Mouse (Mus musculus) megakaryocyte, embryonic 14.5 days (primary cell): ENCODE measurements around the gene Cnnm3. TPM values are rescaled to one million over a fixed set of nuclear protein-coding genes. Genes with fewer than 3 reads are reported as not detected.

Source experiments
- H3K27me3 ChIP-seq: replicated peaks from 2 replicates; pipeline ENCODE3; 2012; ENCODE audit warnings: inconsistent platforms
- H3K36me3 ChIP-seq: replicated peaks from 2 replicates; pipeline ENCODE3; 2012; ENCODE audit warnings: low read length, inconsistent platforms, mixed read lengths
- H3K4me1 ChIP-seq: 2 replicates; pipeline ENCODE4 v1.6.1; 2012; ENCODE audit warnings: inconsistent platforms
- H3K4me3 ChIP-seq: replicated peaks from 2 replicates; pipeline ENCODE3; 2012; ENCODE audit warnings: moderate library complexity, mild to moderate bottlenecking, inconsistent platforms
- H3K9me3 ChIP-seq: 2 replicates; pipeline ENCODE4 v1.6.1; 2012; ENCODE audit warnings: inconsistent platforms
- FLI1 ChIP-seq: IDR thresholded peaks from 2 replicates; pipeline ENCODE4 v1.6.1; 2012; ENCODE audit warnings: low read length, inconsistent platforms, mixed read lengths
- GATA1 ChIP-seq: IDR thresholded peaks from 3 replicates; pipeline ENCODE4 v1.6.1; 2012; ENCODE audit warnings: mixed read lengths, low read length, inconsistent platforms, borderline replicate concordance
- polyA plus RNA-seq: library from polyadenylated mRNA; stranded (reverse); fragments of >175 nt; gene quantifications from 2 replicates; pipeline ENCODE4 v1.2.3, GENCODE M21; 2012; ENCODE audit warnings: low replicate concordance; ENCODE audit not compliant: insufficient read depth

Cnnm3 gene
- polyA plus RNA-seq, 1 experiment: 9.6 TPM

- no peaks in the 10 kb centered on the region for H3K27me3 ChIP-seq
- no peak overlapping the region for H3K4me3 ChIP-seq
- H3K36me3 ChIP-seq: peaks cover 62% of the 10 kb centered on the region
- no peaks in the 10 kb centered on the region for H3K9me3 ChIP-seq
- TF ChIP-seq FLI1 (no peak), GATA1 (no peak)
- H3K4me1 ChIP-seq: peaks cover 20% of the 10 kb centered on the region
These were observed 31.3 kb downstream of the Cnnm3 start for GRCm38 (mm10) chr1:36542925-36543324.

GRCm38 (mm10) chr1:36545382-36545781, 33.7 kb downstream of the Cnnm3 start:
- no peak overlapping the region for H3K4me3 ChIP-seq
- no peak for TF ChIP-seq GATA1
- no peak for TF ChIP-seq FLI1
- H3K4me1 ChIP-seq: peaks cover 20% of the 10 kb centered on the region
- H3K36me3 ChIP-seq: peaks cover 49% of the 10 kb centered on the region
- H3K9me3 ChIP-seq: no peaks in the 10 kb centered on the region
- H3K27me3 ChIP-seq: peaks cover 18% of the 10 kb centered on the region

- peaks cover 20% of the 10 kb centered on the region for H3K4me1 ChIP-seq
- no peak for TF ChIP-seq GATA1
- TF ChIP-seq FLI1: no peak
These were observed 34.4 kb downstream of the Cnnm3 start for GRCm38 (mm10) chr1:36545845-36546600.

GRCm38 (mm10) chr1:36546888-36547471, 35.3 kb downstream of the Cnnm3 start, which contains the start of gene Ankrd39:
Ankrd39 (minus strand) TSS chr1:36547445.
- peak within 1 kb of the TSS; percentile 98 for H3K4me3 ChIP-seq
- H3K36me3 ChIP-seq: peaks cover 42% of the 10 kb centered on the region
- H3K27me3 ChIP-seq: peaks cover 30% of the 10 kb centered on the region
- H3K9me3 ChIP-seq: no peaks in the 10 kb centered on the region
- peaks cover 20% of the 10 kb centered on the region for H3K4me1 ChIP-seq
- TF ChIP-seq FLI1 (no peak), GATA1 (no peak)

More at GRCm38 (mm10) chr1:36545845-36546600, 34.4 kb downstream of the Cnnm3 start:
- H3K4me3 ChIP-seq: peak overlapping the region; percentile 98
- H3K27me3 ChIP-seq: peaks cover 24% of the 10 kb centered on the region
- H3K36me3 ChIP-seq: peaks cover 44% of the 10 kb centered on the region
- H3K9me3 ChIP-seq: no peaks in the 10 kb centered on the region

- peaks cover 25% of the 10 kb centered on the region for H3K4me1 ChIP-seq
- peaks cover 42% of the 10 kb centered on the region for H3K36me3 ChIP-seq
- H3K27me3 ChIP-seq: peaks cover 41% of the 10 kb centered on the region
- no peak for TF ChIP-seq FLI1
- H3K4me3 ChIP-seq: no peak overlapping the region
- no peaks in the 10 kb centered on the region for H3K9me3 ChIP-seq
These were observed 36.4 kb downstream of the Cnnm3 start for GRCm38 (mm10) chr1:36547981-36548598.

GRCm38 (mm10) chr1:36548771-36549170, 37.1 kb downstream of the Cnnm3 start:
- TF ChIP-seq GATA1 (no peak), FLI1 (no peak)
- no peaks in the 10 kb centered on the region for H3K9me3 ChIP-seq
- peaks cover 39% of the 10 kb centered on the region for H3K36me3 ChIP-seq
- peaks cover 25% of the 10 kb centered on the region for H3K4me1 ChIP-seq
- H3K27me3 ChIP-seq: peaks cover 48% of the 10 kb centered on the region
- H3K4me3 ChIP-seq: no peak overlapping the region

GRCm38 (mm10) chr1:36549491-36549890, 37.8 kb downstream of the Cnnm3 start:
- H3K4me1 ChIP-seq: peaks cover 26% of the 10 kb centered on the region
- no peak overlapping the region for H3K4me3 ChIP-seq
- H3K9me3 ChIP-seq: no peaks in the 10 kb centered on the region
- peaks cover 34% of the 10 kb centered on the region for H3K36me3 ChIP-seq
- peaks cover 55% of the 10 kb centered on the region for H3K27me3 ChIP-seq
- TF ChIP-seq FLI1: no peak
- TF ChIP-seq GATA1: no peak

- no peak for TF ChIP-seq FLI1
- TF ChIP-seq GATA1: no peak
- Histone ChIP-seq H3K4me1 (peaks cover 34% of the 10 kb centered on the region), H3K27me3 (peaks cover 63% of the 10 kb centered on the region), H3K4me3 (no peak overlapping the region), H3K9me3 (no peaks in the 10 kb centered on the region), H3K36me3 (peaks cover 34% of the 10 kb centered on the region)
These were observed 38.6 kb downstream of the Cnnm3 start for GRCm38 (mm10) chr1:36550075-36550863.

GRCm38 (mm10) chr1:36551904-36552303, 40.2 kb downstream of the Cnnm3 start:
- Histone ChIP-seq H3K36me3 (peaks cover 34% of the 10 kb centered on the region), H3K4me1 (peaks cover 36% of the 10 kb centered on the region), H3K27me3 (peaks cover 79% of the 10 kb centered on the region), H3K9me3 (no peaks in the 10 kb centered on the region), H3K4me3 (no peak overlapping the region)
- TF ChIP-seq FLI1 (no peak), GATA1 (no peak)
